Mouse (Mus musculus) olfactory bulb, adult 2 months (tissue): Measurements from ENCODE around the gene Atp6v0c.

Experiments used
- CTCF ChIP-seq: fragments of 200-500 bp; IDR thresholded peaks from 2 replicates; pipeline ENCODE4 v1.5.1; 2012; ENCODE audit warnings: low read depth, mild to moderate bottlenecking, low read length, moderate library complexity; ENCODE audit not compliant: insufficient read depth
- POLR2A ChIP-seq: fragments of 200-500 bp; IDR thresholded peaks from 2 replicates; pipeline ENCODE4 v1.6.1; 2012; ENCODE audit warnings: mild to moderate bottlenecking, low read depth, low read length, moderate library complexity; ENCODE audit not compliant: insufficient read depth

- TF ChIP-seq CTCF, result no peak
- no peak for TF ChIP-seq POLR2A
These were observed 43.7 kb upstream of the Atp6v0c start for GRCm38 (mm10) chr17:24213186-24213585.
